Mouse (Mus musculus) heart, postnatal 0 days (tissue): ENCODE results near the gene Ofcc1.

Source experiments
- CTCF ChIP-seq: IDR thresholded peaks from 2 replicates; pipeline ENCODE4 v1.5.1; 2016; ENCODE audit warnings: antibody characterized with exemption, control low read depth, low read depth
- EP300 ChIP-seq: IDR thresholded peaks from 2 replicates; pipeline ENCODE4 v1.6.1; 2016; ENCODE audit warnings: antibody characterized with exemption, low read depth

DNA sequence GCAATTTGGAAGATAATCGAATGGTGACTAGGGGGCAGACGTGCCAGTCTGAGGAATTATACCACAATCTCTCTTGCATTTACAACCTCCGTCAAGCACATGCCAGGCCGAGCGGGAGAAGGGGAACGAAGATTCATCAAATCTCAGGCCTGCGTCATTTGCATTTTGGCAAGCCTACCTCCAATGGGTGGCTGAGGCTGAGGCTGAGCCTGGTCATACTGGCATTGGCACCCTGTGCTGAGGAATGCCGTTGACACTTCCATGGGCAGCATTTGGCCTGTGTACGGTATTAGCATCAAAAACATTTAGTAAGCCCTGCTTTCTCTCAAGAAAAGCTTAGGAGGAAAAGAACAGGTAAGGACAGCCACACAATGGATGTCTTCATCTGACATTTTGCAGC lies 152.9 kb downstream of the Ofcc1 start:
- TF ChIP-seq CTCF = no peak
- no peak for TF ChIP-seq EP300
